Mouse (Mus musculus) heart, adult 8-10 months (tissue): ENCODE data around the gene Calm3. TPM values are rescaled to one million over a fixed set of nuclear protein-coding genes. Genes with fewer than 3 reads are reported as not detected.

ENCODE experiments used
- total RNA-seq, 4 experiments: library from RNA; stranded (reverse); gene quantifications; 2 replicates each; pipeline ENCODE4 v1.2.4; 2022

Calm3 gene
- total RNA-seq, 4 experiments from 2014 or later, result 153 to 208 (median 191) TPM

Other genes starting within 250 kb of the Calm3 start
- not detected for gene Ceacam15, start 248.4 kb downstream of the Calm3 start, total RNA-seq
- not detected for gene Ceacam9, start 202.2 kb downstream of the Calm3 start, total RNA-seq
- 10 to 100 TPM; 65.2 to 74.9 (median 70.8) TPM for gene Ap2s1, start 185.7 kb downstream of the Calm3 start, total RNA-seq
- 10 to 100 TPM; 14.5 to 21.7 (median 17.7) TPM for gene Slc1a5, start 142.8 kb downstream of the Calm3 start, total RNA-seq
- gene Strn4, start 108.2 kb downstream of the Calm3 start, total RNA-seq, result 10 to 100 TPM; 47.9 to 61.2 (median 49.1) TPM
- gene Fkrp, start 107.4 kb downstream of the Calm3 start, total RNA-seq, result 10 to 100 TPM; 47.3 to 56.4 (median 53.0) TPM
- gene Prkd2, start 81.2 kb downstream of the Calm3 start, total RNA-seq, result 10 to 100 TPM; 13.1 to 16.7 (median 14.8) TPM
- 1 to 10 TPM; 8.0 to 9.5 (median 8.6) TPM for gene Dact3, start 48.8 kb downstream of the Calm3 start, total RNA-seq
- gene Gng8, start 32.3 kb downstream of the Calm3 start, total RNA-seq, result 1 to 10 TPM; 1.0 to 1.5 (median 1.1) TPM
- gene Ptgir, start 17.6 kb downstream of the Calm3 start, total RNA-seq, result 1 to 10 TPM; 1.9 to 3.5 (median 3.1) TPM
- gene Pnmal2, start 20.6 kb upstream of the Calm3 start, total RNA-seq, result 1 to 10 TPM; 3.5 to 4.9 (median 4.3) TPM
- not detected for gene Pnmal1, start 35.6 kb upstream of the Calm3 start, total RNA-seq
- gene Gm42372, start 59.0 kb upstream of the Calm3 start, total RNA-seq, result not detected
- 1 to 10 TPM; 3.2 to 5.1 (median 4.5) TPM for gene Ccdc8, start 68.6 kb upstream of the Calm3 start, total RNA-seq
- gene Ppp5c, start 103.8 kb upstream of the Calm3 start, total RNA-seq, result 100 to 1,000 TPM in 2 of 4 experiments, 10 to 100 TPM in 2; 95.4 to 106 (median 99.0) TPM
- gene Hif3a, start 138.3 kb upstream of the Calm3 start, total RNA-seq, result 1 to 10 TPM in 2 of 4 experiments, under 1 TPM in 2; 0.80 to 3.1 (median 1.6) TPM
- gene Psg16, start 149.9 kb upstream of the Calm3 start, total RNA-seq, result under 1 TPM in 3 of 4 experiments, not detected in 1; 0.09 to 0.22 (median 0.14) TPM
- gene Ceacam3, start 226.2 kb upstream of the Calm3 start, total RNA-seq, result not detected